Mouse (Mus musculus): ENCODE results near the gene Nkain4. TPM values are rescaled to one million over a fixed set of nuclear protein-coding genes. Genes with fewer than 3 reads are reported as not detected.
A peak's percentile ranks its signal among the peaks of the same experiment; 100 is the strongest.

Gene Nkain4
- total RNA-seq, 2 experiments from 2014 or later: 0.49 TPM; not detected in 1

DNA sequence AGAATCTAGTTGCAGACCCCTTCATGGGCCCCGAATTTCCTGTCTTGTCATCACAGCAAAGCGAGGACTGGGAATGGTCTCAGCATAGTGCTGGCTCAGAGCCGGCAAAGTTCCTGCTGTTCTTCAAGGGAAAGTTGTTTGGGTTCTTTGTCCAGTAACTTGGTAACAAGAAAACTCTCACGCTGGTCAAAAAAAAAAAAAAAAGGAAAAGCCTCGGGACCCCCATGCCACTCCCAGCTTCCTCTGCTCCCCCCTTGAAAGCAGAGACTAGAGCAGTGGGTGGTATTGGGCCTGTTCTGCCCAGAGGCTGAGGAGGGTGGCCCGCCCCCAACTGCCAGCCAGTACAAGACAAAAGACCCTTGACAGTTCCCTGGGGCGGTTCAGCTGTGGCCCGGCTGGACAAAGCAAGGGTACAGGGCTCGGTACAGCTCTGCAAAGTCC is 1.7 kb downstream of the Nkain4 start:
- no peak for DNase-seq

DNA sequence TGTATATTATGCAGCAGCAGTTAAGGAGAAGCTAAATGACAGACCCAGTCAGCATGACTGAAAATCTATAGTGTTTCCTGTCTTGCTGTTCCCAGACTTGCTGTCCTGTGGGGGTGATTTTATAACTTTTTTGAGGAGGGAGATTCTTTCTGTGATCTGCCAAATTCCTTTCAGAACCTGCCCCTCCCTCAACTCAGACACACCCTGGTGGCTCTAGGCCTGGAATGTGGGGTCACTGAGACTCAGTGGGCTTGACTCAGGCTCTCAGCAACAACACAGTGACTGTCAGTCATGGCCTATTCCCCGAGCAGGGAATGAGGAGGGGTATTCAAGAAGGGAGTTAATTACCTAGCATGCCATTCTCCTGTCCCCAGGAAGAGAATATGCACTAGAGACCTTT is 4.6 kb downstream of the Nkain4 start:
- no peak for DNase-seq

DNA sequence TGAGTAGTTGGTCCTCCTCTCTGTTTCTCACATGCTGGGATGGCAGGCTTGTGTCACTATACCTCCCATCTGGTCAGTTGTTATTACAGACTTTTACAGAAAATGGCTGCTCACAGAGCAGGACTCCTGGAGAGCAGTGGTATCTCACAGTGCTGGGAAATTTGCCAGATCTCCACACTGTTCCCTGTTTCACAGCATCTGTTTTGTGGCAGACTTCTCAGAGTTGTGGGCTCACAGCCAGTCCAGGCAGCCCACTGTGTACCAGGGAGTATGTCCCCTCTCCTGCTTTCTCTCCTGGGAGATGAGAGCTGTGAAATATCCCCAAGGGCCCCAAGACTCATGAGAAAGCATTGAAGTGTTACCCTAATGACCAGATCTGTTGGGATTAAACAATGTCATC is 12.6 kb downstream of the Nkain4 start:
- no peak for DNase-seq

DNA sequence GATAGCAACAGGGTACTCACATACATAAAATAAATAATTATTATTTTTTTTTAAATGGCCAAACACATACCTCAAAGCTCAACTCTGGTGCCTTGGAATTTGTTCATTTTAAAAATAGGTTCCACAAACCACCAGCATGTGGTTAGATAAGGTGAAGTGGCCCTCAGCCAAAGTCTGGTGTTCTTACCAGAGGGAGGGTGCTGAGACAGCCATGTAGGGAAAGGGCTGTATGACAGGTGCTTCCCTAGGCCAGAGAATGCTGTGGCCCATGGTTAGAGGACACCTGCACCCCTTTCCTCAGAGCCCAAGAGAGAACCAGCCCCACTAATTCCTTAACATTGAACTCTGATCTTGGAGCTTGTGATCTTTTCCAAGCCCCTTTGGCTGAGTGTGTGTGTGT is 14.3 kb downstream of the Nkain4 start:
- no peak for DNase-seq

DNA sequence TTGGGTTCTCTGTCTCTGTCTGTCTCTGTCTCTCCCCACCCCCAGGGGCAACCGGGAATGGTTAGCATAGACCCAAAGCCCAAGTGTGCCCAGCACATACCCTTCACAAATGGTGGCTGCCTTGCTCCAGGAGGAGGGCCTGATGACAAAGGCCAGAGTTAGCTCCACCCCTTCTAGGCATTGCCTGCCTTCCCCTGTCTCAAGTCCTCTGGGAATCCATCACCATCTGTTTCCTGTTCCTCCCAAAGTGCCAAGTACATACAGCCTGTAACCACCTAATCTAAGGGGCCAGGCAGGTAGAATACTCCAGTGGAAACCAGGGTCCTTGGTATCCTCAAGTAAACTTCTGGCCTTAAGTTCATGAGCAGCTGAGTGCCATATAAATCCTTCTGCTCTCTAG is 22.1 kb downstream of the Nkain4 start:
- DNase-seq: no peak

DNA sequence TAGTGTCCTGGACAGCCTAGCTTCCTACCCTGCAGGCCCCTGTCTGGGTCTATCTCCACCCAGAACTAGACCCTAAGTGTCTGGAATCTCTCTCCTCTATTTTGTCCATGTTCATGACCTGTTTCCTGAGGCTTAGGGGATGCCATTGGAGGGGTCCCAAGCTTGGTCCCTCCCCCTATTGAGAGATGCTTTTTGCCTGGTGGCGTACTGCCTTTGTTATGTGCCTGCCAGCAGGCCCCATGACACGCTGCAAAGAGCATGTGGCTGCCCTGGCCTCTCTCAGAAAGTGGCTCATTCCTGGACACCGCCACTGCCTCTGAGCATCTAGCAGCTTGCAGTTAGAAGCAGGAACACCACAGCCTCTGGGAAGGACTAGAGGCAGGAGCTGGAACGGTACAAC is 25.8 kb downstream of the Nkain4 start, which contains the start of gene Birc7:
Gene Birc7, plus strand, starts transcription at position 301 of the 400 bp plus-strand sequence.
- no peak for DNase-seq

DNA sequence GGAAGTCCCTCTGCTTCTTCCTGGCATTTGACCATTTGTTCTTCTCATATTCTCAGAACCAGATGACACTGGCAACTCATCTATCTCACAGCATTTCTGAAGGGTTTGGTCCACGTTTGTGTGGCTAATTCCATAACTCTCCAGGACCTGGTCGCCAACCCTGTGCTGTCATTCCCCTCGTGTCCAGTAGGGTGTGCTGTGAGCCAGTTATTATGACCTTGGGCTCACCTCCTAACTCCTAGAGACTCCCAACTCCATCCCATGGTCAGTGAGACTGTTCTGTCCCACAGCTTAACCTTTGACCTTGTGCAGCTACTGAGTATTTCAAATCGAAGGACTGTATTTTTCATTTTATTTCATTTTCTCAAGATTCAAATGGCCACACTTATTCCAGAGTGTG is 29.3 kb downstream of the Nkain4 start:
- peak; percentile 41 for DNase-seq

DNA sequence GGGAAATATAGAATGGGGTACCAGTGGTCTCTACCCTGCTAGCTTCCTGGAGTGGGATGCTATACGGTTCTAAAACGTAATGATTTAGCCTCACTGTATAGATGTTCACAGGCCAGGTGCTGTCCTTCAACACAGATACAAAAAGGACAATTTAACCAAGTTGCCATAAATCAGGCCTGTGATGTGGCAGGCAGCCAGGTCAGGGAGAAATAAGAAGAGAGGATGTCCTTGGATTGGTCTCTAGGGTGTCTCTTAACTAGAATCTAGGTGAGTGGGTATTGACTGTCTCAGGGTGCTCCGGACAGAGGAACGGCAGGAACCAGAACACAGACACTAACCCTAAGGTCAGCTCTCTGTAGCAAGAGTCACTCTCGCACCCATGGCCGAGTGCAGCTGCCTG is 31.8 kb downstream of the Nkain4 start:
- DNase-seq: no peak

DNA sequence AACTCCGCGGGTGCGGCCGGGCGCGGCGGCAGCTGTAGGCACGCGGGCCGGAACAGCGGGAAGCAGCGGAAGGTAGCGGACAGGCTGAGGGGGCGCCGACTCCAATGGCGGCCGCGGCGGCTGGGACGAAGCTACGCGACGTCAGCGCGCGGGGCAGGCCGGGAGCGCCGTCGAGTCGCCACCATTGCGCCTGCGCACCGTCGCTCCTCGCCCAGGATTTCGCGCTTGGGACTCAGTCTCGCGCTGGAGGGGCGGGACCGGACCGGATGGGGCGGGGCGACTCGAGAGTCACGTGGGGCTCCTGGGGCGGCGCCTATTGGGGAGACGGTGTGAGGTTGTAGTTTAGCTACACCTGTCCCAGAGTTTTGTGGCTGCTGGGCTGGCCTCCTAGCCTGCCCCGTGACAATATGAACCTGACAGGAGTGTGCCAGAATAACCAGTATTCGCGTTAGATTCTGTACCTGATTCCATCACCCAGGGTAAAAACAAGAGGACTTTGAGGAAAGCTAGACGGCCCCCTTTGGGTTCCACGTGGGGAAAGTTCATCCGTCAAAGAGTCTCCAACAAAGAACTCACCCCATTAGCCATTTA is 33.6 kb downstream of the Nkain4 start, which contains the start of gene Ythdf1:
Gene Ythdf1, minus strand, starts transcription at position 140 of the 591 bp plus-strand sequence.
- peak; percentile 96 for DNase-seq

DNA sequence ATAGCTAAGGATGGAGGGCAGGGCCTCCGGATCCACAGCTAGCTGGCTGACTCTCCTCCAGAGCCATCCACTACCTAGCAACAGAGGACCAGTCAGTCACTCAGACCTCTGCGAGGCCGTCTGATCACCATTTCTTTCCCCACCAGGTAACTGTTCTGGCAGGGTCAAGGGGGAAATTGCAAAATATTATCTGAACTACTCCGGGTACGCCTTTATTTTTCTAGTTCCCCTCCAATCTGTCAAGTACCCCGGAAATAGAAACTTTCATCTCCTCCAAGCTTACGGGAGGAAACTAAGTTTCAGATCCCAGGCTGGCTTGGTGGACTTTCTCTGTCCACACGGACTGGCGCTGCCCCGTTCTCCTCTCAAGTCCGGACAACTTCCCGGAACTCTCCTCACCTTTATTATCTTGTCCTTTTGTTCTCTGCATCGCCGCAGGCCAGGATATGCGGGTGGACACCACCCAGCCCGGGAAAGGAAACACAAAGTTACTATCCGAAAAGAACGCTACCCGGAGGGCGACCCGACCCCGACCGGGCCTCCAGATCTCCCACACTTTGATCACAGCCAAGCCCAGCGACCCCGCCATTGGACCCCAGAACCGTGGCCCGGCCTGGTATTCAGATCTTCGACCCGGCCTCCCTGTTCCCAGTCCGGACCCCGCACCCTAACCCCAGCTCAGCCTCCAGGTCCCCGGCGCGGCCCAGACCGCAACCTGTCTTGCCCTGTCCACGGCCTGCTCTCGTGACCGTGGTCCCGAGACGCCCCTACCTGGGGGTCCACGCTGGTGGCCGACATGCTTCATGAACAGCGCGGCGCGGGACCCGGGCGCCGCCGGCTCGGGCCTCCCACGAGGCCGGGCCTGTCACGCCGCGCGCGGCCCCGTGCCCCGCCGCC is 34.3 kb downstream of the Nkain4 start:
- DNase-seq: peak; percentile 22

DNA sequence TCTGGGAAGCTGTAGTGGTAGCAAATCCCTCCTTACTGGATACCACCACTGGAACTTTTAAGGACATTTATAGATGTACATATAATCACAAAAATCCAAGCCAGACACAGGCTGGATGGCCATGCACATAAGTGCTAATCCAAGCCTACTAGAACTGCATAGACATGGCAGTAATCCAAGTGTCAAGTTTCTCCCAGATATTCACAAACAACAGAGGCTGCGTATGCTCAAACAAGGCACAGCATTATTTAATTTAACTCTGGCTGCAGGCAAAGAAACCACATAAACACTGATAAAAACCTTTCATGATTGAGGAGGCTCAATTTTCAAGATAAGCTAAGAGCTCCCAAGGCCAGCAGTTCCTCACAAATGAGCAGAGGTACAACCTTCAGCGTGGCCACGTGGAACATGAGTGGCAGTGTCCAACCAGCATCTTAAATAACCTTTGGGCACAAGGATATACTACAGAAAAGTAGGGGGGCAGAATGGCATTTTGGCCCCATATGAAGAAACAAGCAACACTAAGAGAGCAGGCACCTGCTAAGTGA is 38.5 kb downstream of the Nkain4 start:
- no peak for DNase-seq

DNA sequence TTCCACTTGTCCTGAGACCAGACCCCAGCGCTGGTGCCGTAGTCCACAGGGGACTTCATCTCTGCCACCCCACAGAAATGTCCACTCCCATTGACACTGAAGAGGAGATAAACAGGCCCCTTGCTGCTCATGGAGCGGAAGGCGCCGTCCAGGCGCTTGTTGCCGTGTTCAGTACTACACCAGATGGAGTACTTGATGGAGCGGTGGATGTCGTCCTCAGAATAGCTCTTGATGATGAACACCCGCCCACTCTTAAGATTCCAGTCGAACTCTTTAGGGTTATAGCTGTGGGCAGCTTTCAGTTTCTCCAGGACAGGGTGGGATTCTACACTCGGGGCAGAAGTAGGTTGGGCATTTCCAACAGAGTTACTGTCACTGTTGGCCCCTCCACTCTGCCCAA is 43.6 kb downstream of the Nkain4 start:
- DNase-seq: no peak

DNA sequence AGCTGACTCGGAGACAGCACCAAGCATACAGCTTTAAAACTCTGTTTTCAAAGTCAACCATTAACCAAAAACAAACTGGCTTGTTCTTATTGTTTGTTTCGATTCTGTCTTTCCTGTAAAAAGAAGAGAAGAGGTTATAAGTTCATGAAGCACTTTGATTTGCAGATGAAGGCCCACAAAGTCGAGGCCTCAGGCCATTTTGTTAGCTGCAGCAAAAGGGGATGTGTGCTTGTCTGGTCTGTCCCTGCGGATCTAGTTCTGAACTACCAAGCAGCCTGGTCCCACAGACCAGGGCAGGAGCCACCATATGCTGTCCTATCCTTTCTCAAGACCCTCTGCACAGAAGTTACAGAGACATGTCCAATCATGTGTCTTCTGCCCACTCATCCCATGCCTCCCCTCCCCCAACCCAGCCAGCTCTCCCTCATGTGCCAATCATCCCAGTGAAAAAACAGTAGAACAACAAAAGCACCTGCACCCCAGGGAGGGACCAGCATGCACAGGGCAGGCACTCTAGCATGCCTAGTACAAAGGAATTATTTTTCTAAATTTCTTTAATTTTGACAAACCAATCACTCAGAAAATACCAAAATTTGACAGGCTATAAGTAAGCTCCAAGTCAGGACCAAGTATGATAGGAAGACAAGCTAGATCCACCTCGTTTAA is 48.8 kb downstream of the Nkain4 start:
- no peak for DNase-seq

DNA sequence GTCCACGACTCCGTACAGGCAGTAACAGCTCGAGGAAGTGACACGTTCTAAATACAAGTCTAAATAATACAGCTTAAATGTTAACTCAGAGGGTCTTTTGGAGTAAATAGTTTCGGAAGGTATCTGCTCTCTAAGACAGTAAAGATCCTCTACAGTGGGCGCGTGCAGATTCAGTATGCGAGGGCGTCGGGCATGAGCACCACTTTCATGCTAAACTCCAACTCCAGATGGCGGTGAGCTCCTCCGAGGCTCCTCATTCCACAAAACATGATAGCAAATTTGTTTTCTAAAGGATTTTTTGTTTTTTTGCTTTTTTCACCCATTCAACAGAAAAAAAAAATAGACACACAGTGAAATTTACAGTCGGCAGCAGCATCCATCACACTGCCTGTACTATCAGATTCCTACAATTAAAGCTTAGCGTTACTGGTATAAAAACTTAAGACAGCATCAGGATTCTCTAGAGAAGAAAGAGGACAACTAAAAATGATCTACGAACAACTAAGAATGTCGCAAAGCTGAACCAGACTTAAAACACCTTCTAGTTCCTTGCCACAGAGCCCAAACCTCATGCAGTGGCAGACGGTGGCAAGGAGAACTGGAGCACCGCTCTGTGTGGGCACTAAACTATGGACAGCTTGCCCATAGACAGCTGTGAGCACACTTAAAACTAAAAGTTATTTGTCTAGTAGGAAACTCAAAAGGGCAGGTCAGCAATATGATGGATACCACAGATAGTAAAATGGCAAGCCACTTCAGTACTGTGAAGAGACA is 49.9 kb downstream of the Nkain4 start:
- no peak for DNase-seq

DNA sequence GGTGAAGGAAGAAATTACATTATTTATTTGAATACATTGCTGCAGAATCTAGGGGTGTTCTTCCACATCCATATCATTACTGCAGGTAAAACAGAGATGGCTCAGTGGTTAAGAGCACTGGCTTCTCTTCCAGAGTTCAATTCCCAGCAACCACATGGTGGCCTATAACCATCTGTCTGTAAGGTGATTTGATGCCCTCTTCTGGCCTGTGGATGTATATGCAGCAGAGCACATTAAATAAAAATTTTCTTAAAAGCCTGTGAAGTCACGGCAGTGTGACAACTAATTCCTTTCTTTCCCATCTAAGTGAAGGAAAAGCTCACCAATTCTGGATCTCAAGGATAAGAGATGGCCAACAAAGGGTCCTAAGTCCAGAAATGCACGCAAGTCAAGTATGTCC is 52.4 kb downstream of the Nkain4 start:
- no peak for DNase-seq

DNA sequence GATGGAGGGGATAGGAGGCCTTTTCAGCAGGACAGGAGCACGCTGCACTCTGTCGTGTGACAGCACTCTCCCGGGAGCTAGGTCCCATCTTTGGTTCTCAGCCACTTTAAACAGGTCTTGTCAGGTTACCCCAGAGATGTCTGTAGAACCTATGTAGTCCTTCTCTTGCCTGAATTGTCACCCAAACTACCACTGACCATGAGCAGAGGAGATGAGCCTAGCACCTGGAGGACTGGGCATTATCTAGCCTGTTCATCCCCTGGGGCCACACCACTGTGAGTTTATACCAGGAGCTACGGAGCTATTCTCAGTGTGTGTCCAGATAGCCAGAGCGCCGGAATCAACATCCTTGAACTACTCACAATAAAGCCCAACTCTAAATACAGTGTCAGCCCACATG is 56.6 kb downstream of the Nkain4 start:
- DNase-seq: no peak

DNA sequence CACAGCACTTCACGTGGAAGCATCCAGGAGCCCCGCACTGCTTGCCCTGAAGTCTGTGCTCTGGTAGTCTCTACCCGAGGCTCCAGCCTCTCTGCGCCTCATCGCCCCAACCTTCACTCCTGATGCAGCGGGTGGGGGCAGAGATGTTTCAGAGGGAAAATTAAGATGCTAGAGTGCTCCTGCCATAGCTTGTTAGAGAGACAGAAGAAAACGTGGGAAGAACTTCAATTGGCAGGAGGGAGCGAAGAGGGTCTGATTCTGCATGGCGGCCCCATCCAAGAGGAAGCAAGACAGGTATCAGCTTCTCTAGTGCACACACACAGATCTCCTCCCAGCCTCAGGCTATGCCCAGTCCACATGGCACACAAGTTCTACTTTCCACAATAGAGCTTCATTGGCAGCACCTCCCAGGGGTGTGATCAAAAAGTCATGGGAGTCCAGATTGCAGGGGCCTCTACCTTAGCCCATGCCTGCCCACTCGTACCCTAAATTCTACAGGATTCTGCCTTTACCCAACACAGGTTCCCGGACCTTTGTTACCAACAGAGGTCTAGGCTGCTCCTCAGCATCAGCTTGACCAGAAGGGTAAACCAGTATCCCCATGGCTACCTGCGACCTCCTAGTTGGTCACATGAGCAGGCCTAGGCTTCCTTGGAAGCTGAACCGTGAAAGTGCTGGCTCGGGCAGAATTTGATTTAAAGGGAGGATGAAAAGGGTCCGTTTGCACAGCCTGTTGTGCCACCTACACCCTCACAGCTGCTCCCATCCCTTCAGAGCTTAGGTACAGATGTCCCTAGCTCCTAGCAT is 57.5 kb downstream of the Nkain4 start:
- DNase-seq: no peak

DNA sequence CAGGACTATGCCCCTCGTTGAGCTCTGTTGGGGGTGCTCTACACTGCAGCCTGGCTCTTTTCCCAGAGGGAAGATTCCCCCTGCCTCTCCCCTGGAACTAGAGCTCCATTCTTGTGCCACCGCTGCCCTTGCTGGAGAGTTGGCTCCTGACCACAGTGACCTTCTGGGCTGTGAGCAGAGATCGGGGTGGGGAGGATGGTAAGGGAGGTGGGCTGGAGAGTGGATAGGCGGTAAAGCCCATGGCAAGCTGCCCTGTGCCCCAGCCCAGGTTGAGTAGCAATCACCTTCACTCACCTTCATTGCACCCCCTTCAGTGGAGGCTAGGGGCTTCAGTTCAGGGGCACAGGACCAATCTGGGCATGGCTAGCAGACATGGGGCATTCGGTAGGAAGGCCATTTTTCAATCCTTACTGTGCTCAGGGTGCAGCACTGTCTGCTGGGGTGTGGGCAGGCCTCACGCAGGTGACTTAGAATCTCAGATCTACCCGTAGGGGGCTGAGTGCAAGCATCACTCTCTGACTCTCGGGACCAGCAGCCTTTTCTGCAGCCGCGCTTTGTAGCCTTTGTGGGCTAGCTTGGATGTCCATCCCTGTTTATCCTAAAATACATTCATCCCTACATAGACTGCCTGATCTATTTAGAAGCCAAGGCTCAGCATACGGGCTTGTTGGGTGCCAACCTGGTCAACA is 58.5 kb downstream of the Nkain4 start:
- no peak for DNase-seq

DNA sequence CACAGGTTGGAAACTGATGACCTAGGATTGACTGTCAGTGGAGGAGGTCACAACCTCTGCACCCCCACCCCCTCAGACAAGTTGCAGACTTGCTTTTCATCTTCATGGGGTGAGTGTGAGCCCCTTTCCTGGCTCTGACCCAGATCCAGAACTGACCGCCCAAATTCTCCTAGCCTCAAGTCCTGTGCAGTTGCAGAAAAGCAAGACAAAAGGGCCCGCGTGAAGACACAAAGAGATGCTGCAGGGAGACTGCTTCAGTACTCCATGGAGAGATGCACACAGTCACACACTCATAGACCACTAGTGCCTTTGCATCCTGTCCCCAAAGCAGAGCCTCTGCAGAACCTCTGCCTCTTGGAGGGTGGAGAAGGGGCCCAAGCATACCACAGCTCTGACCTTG is 59.2 kb downstream of the Nkain4 start:
- DNase-seq: no peak

DNA sequence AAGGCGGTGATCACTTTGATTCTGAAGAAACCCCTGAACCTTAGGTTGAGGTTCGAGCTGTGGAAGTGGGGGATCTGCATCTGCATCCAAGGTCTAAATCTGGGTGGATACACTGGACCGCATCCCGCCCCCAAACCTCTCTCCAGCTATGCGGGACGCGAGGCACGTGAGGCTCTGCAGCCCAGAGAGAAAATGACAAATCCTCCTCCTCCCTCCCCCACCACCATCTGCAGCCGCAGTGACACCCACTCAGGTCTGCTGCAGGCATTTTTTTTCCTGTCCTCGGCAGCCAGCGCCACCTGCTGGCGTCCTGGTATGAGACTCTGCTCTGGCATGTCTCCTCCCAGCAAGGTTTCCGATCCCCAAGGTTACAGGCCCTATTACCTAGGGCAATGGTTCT is 59.8 kb downstream of the Nkain4 start:
- no peak for DNase-seq

Data from gastrocnemius, postnatal 25 days (tissue).